Mouse (Mus musculus) CH12.LX (cell line): Measurements from ENCODE around the gene Hddc2. TPM values are rescaled to one million over a fixed set of nuclear protein-coding genes. Genes with fewer than 3 reads are reported as not detected.

Experiments used
- DNase-seq: peaks from one replicate; pipeline ENCODE4 v3.0.0-alpha.2; 2013; ENCODE audit errors: extremely low read depth
- H3K27ac ChIP-seq: 2 replicates; pipeline ENCODE4 v1.5.1; 2012; ENCODE audit warnings: low read depth, mild to moderate bottlenecking, control low read depth, moderate library complexity; ENCODE audit not compliant: insufficient read depth
- H3K27me3 ChIP-seq: replicated peaks from 2 replicates; pipeline ENCODE3; 2012; ENCODE audit warnings: inconsistent platforms
- H3K36me3 ChIP-seq, 2 experiments: replicated peaks in 1 of 2; 2 replicates each; pipeline versions ENCODE3 to v1.6.1; 2012; ENCODE audit warnings: inconsistent platforms in 1 of 2, low read length in 1 of 2, mild to moderate bottlenecking in 1 of 2, mixed read lengths in 1 of 2, moderate library complexity in 1 of 2; ENCODE audit not compliant: control insufficient read depth in 1 of 2, insufficient read depth in 1 of 2
- H3K4me1 ChIP-seq, 2 experiments: 2 replicates each; pipeline ENCODE4 v1.6.1; 2012; ENCODE audit warnings: inconsistent platforms in 1 of 2, moderate library complexity in 1 of 2; ENCODE audit not compliant: insufficient read depth in 2 of 2, control insufficient read depth in 1 of 2
- H3K4me2 ChIP-seq: 2 replicates; pipeline ENCODE4 v1.6.1; 2012; ENCODE audit warnings: low read depth, mild to moderate bottlenecking, control low read depth; ENCODE audit not compliant: poor library complexity, insufficient read depth, severe bottlenecking
- H3K4me3 ChIP-seq, 3 experiments: fragments of 150-350 bp in 1 of 3; sonication (generic) in 1 of 3; replicated peaks in 1 of 3; 2 replicates each; pipeline versions ENCODE3 to v1.5.1; 2011 to 2012; ENCODE audit warnings: low read depth in 2 of 3, low read length in 2 of 3, mild to moderate bottlenecking in 2 of 3, moderate library complexity in 2 of 3, control low read depth in 1 of 3, improper control_type of control experiment in 1 of 3, inconsistent platforms in 1 of 3, mixed read lengths in 1 of 3; ENCODE audit not compliant: poor library complexity in 1 of 3
- H3K79me2 ChIP-seq: replicated peaks from 2 replicates; pipeline ENCODE4 v1.6.1; 2012; ENCODE audit warnings: mild to moderate bottlenecking, moderate library complexity; ENCODE audit not compliant: control insufficient read depth, poor library complexity, insufficient read depth, severe bottlenecking; ENCODE audit errors: extremely low read depth
- H3K9ac ChIP-seq: 2 replicates; pipeline ENCODE4 v1.6.1; 2012; ENCODE audit warnings: low read depth, mild to moderate bottlenecking, control low read depth, moderate library complexity; ENCODE audit not compliant: insufficient read depth
- H3K9me3 ChIP-seq: replicated peaks from 2 replicates; pipeline ENCODE3; 2012; ENCODE audit warnings: low read length, inconsistent platforms, mixed read lengths
- BHLHE40 ChIP-seq: IDR thresholded peaks from 2 replicates; pipeline ENCODE4 v1.6.1; 2011; ENCODE audit warnings: mild to moderate bottlenecking, low read depth, low read length, improper control_type of control experiment
- CHD1 ChIP-seq: IDR thresholded peaks from 2 replicates; pipeline ENCODE4 v1.6.1; 2012; ENCODE audit warnings: low read depth, low read length, improper control_type of control experiment, inconsistent platforms
- CHD2 ChIP-seq: IDR thresholded peaks from 2 replicates; pipeline ENCODE4 v1.6.1; 2011; ENCODE audit warnings: low read length, improper control_type of control experiment
- ELF1 ChIP-seq: IDR thresholded peaks from 2 replicates; pipeline ENCODE4 v1.6.1; 2014; ENCODE audit warnings: low read depth, mild to moderate bottlenecking, inconsistent platforms, low read length, improper control_type of control experiment
- EP300 ChIP-seq: IDR thresholded peaks from 2 replicates; pipeline ENCODE4 v1.6.1; 2011; ENCODE audit warnings: low read length, improper control_type of control experiment
- ETS1 ChIP-seq: conservative IDR thresholded peaks from 2 replicates; pipeline ENCODE4 v1.6.1; 2012; ENCODE audit warnings: low read depth, mild to moderate bottlenecking, inconsistent platforms, low read length, improper control_type of control experiment, moderate library complexity
- IRF4 ChIP-seq: IDR thresholded peaks from 2 replicates; pipeline ENCODE4 v1.6.1; 2014; ENCODE audit warnings: low read depth, mild to moderate bottlenecking, inconsistent platforms, low read length, improper control_type of control experiment
- JUN ChIP-seq: IDR thresholded peaks from 2 replicates; pipeline ENCODE4 v1.6.1; 2011; ENCODE audit warnings: low read depth, mild to moderate bottlenecking, low read length, improper control_type of control experiment, moderate library complexity; ENCODE audit not compliant: insufficient read depth
- JUND ChIP-seq: conservative IDR thresholded peaks from 2 replicates; pipeline ENCODE4 v1.6.1; 2011; ENCODE audit warnings: low read depth, low read length, improper control_type of control experiment
- KAT2A ChIP-seq: IDR thresholded peaks from 2 replicates; pipeline ENCODE4 v1.6.1; 2012; ENCODE audit warnings: low read length, improper control_type of control experiment, inconsistent platforms; ENCODE audit not compliant: insufficient replicate concordance
- MAFK ChIP-seq: IDR thresholded peaks from 2 replicates; pipeline ENCODE4 v1.6.1; 2011; ENCODE audit warnings: low read length, improper control_type of control experiment; ENCODE audit not compliant: insufficient replicate concordance
- MAX ChIP-seq: IDR thresholded peaks from 2 replicates; pipeline ENCODE4 v1.6.1; 2011; ENCODE audit warnings: low read length, improper control_type of control experiment
- MXI1 ChIP-seq: IDR thresholded peaks from 2 replicates; pipeline ENCODE4 v1.6.1; 2011; ENCODE audit warnings: mild to moderate bottlenecking, low read depth, low read length, improper control_type of control experiment
- MYC ChIP-seq: IDR thresholded peaks from 2 replicates; pipeline ENCODE4 v1.6.1; 2011; ENCODE audit warnings: low read depth, mild to moderate bottlenecking, improper control_type of control experiment, low read length
- NELFE ChIP-seq: IDR thresholded peaks from 2 replicates; pipeline ENCODE4 v1.6.1; 2011; ENCODE audit warnings: low read depth, low read length, improper control_type of control experiment
- NRF1 ChIP-seq: IDR thresholded peaks from 2 replicates; pipeline ENCODE4 v1.6.1; 2014; ENCODE audit warnings: low read depth, mild to moderate bottlenecking, inconsistent platforms, low read length, improper control_type of control experiment, moderate library complexity
- PAX5 ChIP-seq: IDR thresholded peaks from 2 replicates; pipeline ENCODE4 v1.6.1; 2012; ENCODE audit warnings: low read length, inconsistent platforms, mixed read lengths
- POLR2A ChIP-seq: IDR thresholded peaks from 2 replicates; pipeline ENCODE4 v1.6.1; 2011; ENCODE audit warnings: low read depth, mild to moderate bottlenecking, improper control_type of control experiment, low read length
- POLR2AphosphoS2 ChIP-seq: IDR thresholded peaks from 2 replicates; pipeline ENCODE4 v1.6.1; 2011; ENCODE audit warnings: low read depth, low read length, improper control_type of control experiment
- TCF12 ChIP-seq: IDR thresholded peaks from 2 replicates; pipeline ENCODE4 v1.6.1; 2014; ENCODE audit warnings: low read depth, mild to moderate bottlenecking, inconsistent platforms, low read length, improper control_type of control experiment
- UBTF ChIP-seq: IDR thresholded peaks from 2 replicates; pipeline ENCODE4 v1.6.1; 2012; ENCODE audit warnings: low read depth, mild to moderate bottlenecking, inconsistent platforms, low read length, improper control_type of control experiment, moderate library complexity
- USF2 ChIP-seq: conservative IDR thresholded peaks from 2 replicates; pipeline ENCODE4 v1.6.1; 2011; ENCODE audit warnings: low read depth, low read length, improper control_type of control experiment
- ZNF384 ChIP-seq: IDR thresholded peaks from 2 replicates; pipeline ENCODE4 v1.6.1; 2012; ENCODE audit warnings: low read depth, low read length, improper control_type of control experiment, inconsistent platforms
- dilution Hi-C: fragments of 300-500 bp; cut with MboI; formaldehyde crosslinking; loops from 2 replicates; pipeline ENCODE4 v1.14.3; 2020; ENCODE audit warnings: low sequenced_read_pairs; ENCODE audit not compliant: extremely low pct_unique_long_range_greater_than_20kb, extremely low pct_ligation_motif_present
- in situ Hi-C: fragments of 300-500 bp; cut with MboI; formaldehyde crosslinking; loops from 3 replicates; pipeline ENCODE4 v1.14.3; 2019; ENCODE audit warnings: low sequenced_read_pairs, low pct_ligation_motif_present, low pct_unique_long_range_greater_than_20kb, mixed read lengths
- polyA plus RNA-seq: library from polyadenylated mRNA; unstranded; fragments of >175 nt; gene quantifications from 2 replicates; pipeline ENCODE4 v1.2.1, GENCODE M21; 2012; ENCODE audit warnings: low read depth; ENCODE audit not compliant: insufficient read length
- total RNA-seq, 2 experiments: library from RNA; depleted of rRNA; stranded (reverse); fragments of 300-350 nt in 1 of 2; fragments of >200 nt in 1 of 2; gene quantifications; 2 replicates each; pipeline ENCODE4 v1.2.3; 2012 to 2014

The Hddc2 gene
- total and polyA plus RNA-seq, 3 experiments, result 51.5 to 93.0 (median 51.7) TPM

GRCm38 (mm10) chr10:31288697-31289390 lies 24.3 kb upstream of the Hddc2 start:
- in situ Hi-C loops (no loop called here), dilution Hi-C loops (no loop called here)
- Histone ChIP-seq H3K9ac (no peak overlapping the region), H3K9me3 (no peaks in the 10 kb centered on the region), H3K4me2 (no peak overlapping the region), H3K27ac (no peak overlapping the region), H3K79me2 (no peaks in the 10 kb centered on the region), H3K36me3 (no peaks in the 10 kb centered on the region), H3K27me3 (no peaks in the 10 kb centered on the region), H3K4me3 (no peak overlapping the region), H3K4me1 (peaks cover 0 to 8% of the 10 kb centered on the region in 2 experiments; a peak in 2 of 4 replicates)
- TF ChIP-seq PAX5, result no peak
- peak; percentile 71; the same call in 1 of the 2 replicates for TF ChIP-seq MAFK
- TF ChIP-seq TCF12, result peak; percentile 47; the same call in 1 of the 2 replicates
- TF ChIP-seq JUN, result peak; percentile 29; the same call in 1 of the 2 replicates
- peak; percentile 52 for TF ChIP-seq JUND
- TF ChIP-seq IRF4, result peak; percentile 59
- peak; percentile 41; the same call in 1 of the 2 replicates for TF ChIP-seq ETS1
- TF ChIP-seq EP300, result peak; percentile 80
- no peak for TF ChIP-seq USF2
- TF ChIP-seq BHLHE40, result peak; percentile 85
- DNase-seq, result peak; percentile 69

- in situ Hi-C loops, result no loop called here
- H3K36me3 ChIP-seq, result no peaks in the 10 kb centered on the region
- no peaks in the 10 kb centered on the region for H3K27me3 ChIP-seq
- dilution Hi-C loops, result no loop called here
- no peaks in the 10 kb centered on the region for H3K9me3 ChIP-seq
- no peak overlapping the region for H3K4me3 ChIP-seq
- TF ChIP-seq MAFK, result no peak
- TF ChIP-seq JUN, result no peak
- TF ChIP-seq JUND, result no peak
- TF ChIP-seq BHLHE40, result no peak
- no peak for TF ChIP-seq NELFE
- no peak for TF ChIP-seq MXI1
- no peak for TF ChIP-seq ELF1
- no peak for TF ChIP-seq PAX5
- no peak for TF ChIP-seq MYC
- TF ChIP-seq CHD2, result no peak
- no peak for TF ChIP-seq ZNF384
- no peak for TF ChIP-seq POLR2A
- no peak for TF ChIP-seq CHD1
- no peak for TF ChIP-seq KAT2A
- no peak for TF ChIP-seq UBTF
- TF ChIP-seq ETS1, result no peak
- no peak for TF ChIP-seq MAX
- TF ChIP-seq NRF1, result no peak
- no peak for TF ChIP-seq TCF12
- TF ChIP-seq POLR2AphosphoS2, result no peak
- no peak overlapping the region for H3K27ac ChIP-seq
- no peaks in the 10 kb centered on the region for H3K4me1 ChIP-seq
- H3K4me2 ChIP-seq, result no peak overlapping the region
- H3K79me2 ChIP-seq, result no peaks in the 10 kb centered on the region
- no peak for DNase-seq
- H3K9ac ChIP-seq, result no peak overlapping the region
Observed at GRCm38 (mm10) chr10:31295705-31296104, 17.5 kb upstream of the Hddc2 start.
